Mouse (Mus musculus) lung, adult 2 months (tissue): ENCODE results near the gene Scd2.

Experiments used
- CTCF ChIP-seq: fragments of 200-500 bp; IDR thresholded peaks from 2 replicates; pipeline ENCODE4 v1.5.1; 2011; ENCODE audit warnings: mild to moderate bottlenecking, low read length, control low read depth; ENCODE audit not compliant: insufficient read depth
- POLR2A ChIP-seq: fragments of 200-500 bp; IDR thresholded peaks from 2 replicates; pipeline ENCODE4 v1.6.1; 2011; ENCODE audit warnings: low read depth, mild to moderate bottlenecking, control low read depth, low read length, borderline replicate concordance; ENCODE audit errors: extremely low read depth

DNA sequence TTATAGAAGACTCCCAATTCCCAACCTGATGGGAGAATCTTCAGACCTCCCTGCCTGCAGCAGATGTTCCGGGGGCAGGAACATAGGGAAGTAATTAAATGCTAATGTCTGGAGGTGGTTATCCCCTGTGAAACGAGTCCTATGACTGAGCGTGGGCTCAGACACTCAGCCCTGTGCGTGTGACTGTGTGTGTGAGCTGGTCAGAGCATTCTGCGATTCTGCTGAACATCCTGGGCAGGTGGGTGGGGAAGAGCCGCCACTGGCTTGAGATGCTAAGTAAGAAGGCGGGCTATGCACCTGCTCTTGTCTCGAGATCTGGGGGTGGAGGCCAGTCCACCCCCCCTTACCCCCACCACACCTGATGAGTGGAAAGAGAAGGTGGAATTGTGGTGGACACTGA is 38.9 kb downstream of the Scd2 start:
- no peak for TF ChIP-seq POLR2A
- TF ChIP-seq CTCF, result no peak
